Mouse (Mus musculus): ENCODE data around the gene Il2ra.

The Il2ra gene

DNA sequence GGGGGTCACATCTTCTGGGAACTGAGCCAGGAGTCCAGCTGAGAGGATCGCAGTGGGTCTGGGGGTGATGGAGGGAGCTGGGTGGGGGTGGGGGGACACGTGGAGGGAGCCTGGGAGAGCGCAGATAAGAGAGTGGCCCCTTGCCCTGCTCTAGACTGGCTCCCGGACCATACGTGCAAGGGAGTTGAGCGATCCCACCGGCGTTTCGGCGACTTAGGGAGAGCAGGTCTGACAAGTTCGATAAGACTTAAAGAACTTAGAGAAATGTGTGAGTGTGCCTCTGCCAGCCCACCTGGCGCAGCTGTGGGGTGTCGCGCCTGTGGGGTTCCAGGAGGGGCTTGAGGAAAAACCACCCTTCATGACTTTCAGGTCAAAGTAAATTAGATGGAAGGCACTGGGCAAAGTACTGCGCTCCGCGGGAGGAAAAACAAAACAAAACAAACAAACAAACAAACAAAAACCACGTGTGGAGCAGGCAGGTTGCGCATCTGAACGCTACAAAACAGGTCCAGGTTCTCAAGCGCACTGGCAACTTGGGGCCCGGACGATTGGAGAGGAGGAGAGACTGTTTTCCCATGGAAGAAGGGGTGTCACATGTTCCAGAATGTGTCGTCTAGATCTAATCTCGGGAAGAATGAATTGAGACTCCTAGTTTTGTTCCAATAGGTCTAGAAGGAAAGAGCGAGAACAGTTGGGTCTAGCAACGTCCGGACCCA lies 63.6 kb downstream of the Il2ra start:
- no peak for DNase-seq

DNA sequence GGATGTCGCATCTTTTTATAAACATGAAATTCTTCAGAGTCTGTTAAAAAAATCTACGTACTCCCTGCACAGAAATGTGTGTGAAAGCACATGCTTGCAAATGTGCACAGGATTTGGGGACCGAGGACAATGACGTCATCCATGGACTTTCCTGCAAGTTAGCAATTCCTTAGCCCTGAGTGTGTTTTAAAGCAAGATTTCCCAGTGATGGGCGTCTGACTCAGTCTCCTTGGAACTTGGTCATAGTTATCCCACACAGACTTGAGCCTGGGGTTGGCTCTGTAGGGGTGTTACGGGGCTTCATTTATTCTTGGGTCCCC lies 64.1 kb downstream of the Il2ra start:
- no peak for DNase-seq

DNA sequence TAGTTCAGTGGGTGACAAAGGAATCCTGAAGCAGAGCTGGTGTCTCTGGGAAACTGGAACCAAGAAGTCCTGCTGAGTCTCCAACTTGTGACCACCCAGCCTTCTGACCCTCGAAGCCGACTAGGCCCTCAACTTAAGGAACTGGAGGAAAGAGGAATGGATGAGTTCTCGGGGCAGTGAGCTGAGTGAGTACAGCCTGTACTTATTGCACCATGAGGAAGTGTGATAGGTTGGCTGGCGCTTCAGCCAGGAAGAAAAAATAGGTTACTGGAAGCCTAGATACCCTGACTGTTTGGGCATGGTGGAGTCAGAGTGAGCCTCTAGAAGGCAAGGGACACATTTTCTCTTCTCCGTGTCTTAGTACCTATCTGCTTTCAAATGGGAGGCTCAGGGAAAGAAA lies 65.9 kb downstream of the Il2ra start:
- DNase-seq, result peak; percentile 49

DNA sequence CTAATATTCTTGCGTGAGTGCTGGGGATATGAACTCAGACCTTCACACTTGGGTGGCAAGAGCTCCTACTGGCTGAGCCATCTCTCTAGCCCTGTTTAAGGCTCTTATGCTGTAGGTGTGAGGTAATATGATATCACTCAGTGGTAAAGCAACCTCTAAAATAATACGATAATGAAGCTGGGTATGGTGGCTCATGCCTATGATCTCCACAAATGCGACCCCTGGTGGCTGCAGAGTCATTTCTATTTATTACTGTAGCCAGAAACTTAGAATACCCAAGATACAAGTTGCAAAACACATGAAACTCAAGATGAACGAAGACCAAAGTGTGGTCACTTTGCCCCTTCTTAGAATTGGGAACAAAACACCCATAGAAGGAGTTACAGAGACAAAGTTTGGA lies 67.5 kb downstream of the Il2ra start:
- DNase-seq, result peak; percentile 65

DNA sequence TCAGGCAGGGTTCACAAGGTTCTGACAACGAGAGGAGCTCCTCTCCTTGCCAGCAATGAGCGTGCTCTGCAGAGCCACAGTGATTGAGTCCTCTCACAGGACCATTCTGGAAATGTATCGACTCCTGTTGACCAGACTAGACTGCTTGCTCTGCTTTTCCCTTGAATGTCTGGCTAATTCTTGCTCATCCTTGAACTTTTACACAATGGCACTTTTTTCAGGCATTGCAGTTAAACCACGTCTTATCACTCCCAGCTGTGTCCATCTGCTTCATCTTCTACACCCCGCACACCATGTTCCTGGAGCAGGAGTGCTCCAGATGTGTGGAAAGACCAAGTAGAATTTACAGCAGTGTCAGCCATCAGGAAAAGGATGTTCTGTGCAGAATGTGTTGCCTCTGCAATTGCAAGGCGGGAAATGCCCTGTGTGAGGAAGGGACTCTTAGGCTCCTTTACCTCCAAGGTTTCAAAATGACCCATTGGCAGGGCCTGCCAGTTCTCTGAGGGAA lies 69.9 kb downstream of the Il2ra start:
- DNase-seq, result no peak

- DNase-seq, result no peak
Observed at GRCm38 (mm10) chr2:11713021-11713420, 70.4 kb downstream of the Il2ra start.

- DNase-seq, result no peak
Observed at GRCm38 (mm10) chr2:11714535-11714934, 71.9 kb downstream of the Il2ra start.

DNA sequence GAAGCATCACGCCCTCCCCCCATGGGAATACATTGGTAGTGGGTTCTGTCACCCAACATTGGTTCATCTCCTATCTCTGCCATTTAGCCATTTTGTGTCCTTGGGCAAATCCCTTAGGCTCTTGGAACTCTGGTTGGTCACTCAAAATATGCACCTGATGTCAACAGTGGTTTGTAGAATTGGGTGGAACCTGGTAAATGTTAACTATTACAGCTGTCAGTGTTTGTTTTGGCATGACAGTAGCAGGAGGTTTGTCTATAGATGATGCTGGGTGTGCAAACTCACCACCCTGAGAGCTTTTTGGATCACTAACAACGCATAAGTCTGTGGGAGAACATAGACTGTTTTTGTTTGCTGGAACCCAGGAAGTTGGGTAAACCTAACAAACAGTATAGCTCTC lies 76.0 kb downstream of the Il2ra start:
- DNase-seq, result no peak

GRCm38 (mm10) chr2:11722564-11722963 lies 80.0 kb downstream of the Il2ra start:
- no peak for DNase-seq

DNA sequence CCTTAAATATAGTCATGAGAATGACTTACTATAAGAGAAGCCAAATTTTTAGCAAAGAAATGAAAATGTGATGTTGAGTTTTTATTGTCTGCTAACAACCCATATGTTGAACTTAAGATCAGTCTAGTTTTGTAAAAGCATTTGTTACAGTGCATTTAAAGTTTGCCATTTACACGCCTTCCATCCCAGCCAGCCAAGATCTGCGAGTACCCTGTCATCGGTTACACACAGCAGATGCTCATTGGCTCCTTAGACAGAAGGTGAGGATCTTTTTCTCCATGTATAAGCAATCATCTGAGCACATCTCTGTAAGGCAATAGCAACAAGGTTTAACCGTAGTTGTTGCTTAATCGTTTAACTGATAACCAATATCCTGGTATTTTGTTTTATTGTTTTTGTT lies 85.0 kb downstream of the Il2ra start:
- DNase-seq, result no peak

DNA sequence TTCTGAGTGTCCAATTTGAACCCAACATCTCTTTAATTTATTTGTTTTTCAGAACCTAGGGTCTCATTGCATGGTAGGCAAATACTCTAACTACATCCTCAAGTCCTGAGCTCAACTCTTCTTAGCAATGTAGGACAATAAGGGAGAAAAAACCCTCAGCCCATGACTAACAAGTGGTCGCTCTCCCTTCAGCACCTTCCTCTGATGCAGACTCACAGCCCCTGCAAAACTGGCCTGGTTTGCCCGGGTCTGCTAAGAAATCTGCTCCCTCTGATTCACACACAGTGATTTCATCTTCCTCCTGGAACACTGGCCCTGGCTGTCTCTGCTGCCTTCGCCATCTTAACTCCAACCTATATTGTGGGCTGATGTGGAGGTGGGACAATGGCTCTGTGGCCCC lies 86.5 kb downstream of the Il2ra start:
- DNase-seq, result no peak

GRCm38 (mm10) chr2:11732978-11733377 lies 90.4 kb downstream of the Il2ra start:
- DNase-seq, result no peak

- DNase-seq, result no peak
Observed at GRCm38 (mm10) chr2:11735853-11736252, 93.2 kb downstream of the Il2ra start.

DNA sequence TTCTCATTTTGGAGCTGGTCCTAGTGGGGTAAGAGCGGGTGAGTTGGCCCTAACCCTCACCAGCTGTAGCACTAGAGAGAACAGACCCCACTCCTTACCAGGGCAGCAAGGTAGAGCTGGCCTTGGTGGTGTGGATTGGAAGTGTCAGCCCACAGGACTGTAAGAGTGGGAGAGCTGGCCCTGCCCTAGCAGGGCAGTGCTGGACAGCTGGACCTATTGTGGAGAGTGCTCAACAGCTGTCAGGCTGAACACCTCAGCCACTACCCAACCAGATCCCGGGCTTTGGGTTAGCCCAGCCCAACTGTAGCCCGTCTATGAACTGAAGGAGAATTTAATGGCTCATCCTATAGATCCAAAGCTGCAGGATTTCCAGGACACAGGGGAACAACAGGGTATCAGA lies 96.2 kb downstream of the Il2ra start:
- no peak for DNase-seq

GRCm38 (mm10) chr2:11739516-11740051 lies 97.0 kb downstream of the Il2ra start:
- DNase-seq, result peak; percentile 21

Measured in lung, postnatal 36 days (tissue).